Mouse (Mus musculus) ES-E14 (cell line): ENCODE data around the gene Paqr7.

Experiments used
- CHD2 ChIP-seq: IDR thresholded peaks from 2 replicates; pipeline ENCODE4 v1.6.1; 2014; ENCODE audit warnings: mild to moderate bottlenecking, low read depth, low read length, inconsistent platforms
- HCFC1 ChIP-seq: IDR thresholded peaks from 2 replicates; pipeline ENCODE4 v1.6.1; 2012; ENCODE audit warnings: low read length, inconsistent platforms, borderline replicate concordance; ENCODE audit not compliant: insufficient read depth
- MAFK ChIP-seq: IDR thresholded peaks from 2 replicates; pipeline ENCODE4 v1.6.1; 2014; ENCODE audit warnings: mild to moderate bottlenecking, low read depth, low read length, inconsistent platforms; ENCODE audit not compliant: insufficient read depth
- ZC3H11A ChIP-seq: IDR thresholded peaks from 2 replicates; pipeline ENCODE4 v1.6.1; 2012; ENCODE audit warnings: low read depth, mild to moderate bottlenecking, inconsistent platforms, low read length, borderline replicate concordance
- ZNF384 ChIP-seq: IDR thresholded peaks from 2 replicates; pipeline ENCODE4 v1.6.1; 2012; ENCODE audit warnings: low read depth, low read length, inconsistent platforms

DNA sequence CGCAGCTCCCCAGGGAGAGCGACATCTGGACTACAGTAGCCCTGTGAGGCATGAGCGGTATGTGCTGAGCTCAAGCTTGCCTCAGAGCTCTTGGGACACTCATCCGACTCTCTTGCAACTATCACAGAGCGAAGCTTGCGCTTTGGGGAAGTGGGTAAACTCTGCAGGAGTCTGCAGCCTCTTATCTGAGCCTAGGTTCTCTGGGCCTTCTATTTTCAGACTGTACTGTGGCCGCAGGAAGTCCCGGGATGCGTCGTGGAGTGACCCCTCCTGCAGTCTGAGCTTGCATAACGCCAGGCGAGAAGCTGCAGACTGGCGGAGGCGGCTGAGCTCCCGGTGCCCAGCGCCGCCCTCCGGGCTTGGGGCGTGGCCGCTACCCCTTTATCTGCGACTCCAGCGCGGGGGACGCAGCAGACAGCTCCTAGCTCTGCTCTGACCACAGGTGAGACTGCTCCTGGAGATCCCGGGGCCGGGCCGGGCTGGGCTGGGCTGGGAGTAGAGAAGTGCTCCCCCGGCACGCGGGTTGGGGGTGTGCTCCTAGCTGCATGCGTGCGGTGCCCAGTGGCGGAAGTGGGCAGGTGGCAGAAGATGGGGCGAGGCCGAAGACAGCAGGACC lies at the start of gene Paqr7:
- TF ChIP-seq HCFC1: no peak
- no peak for TF ChIP-seq MAFK
- TF ChIP-seq ZC3H11A: no peak
- no peak for TF ChIP-seq CHD2
- no peak for TF ChIP-seq ZNF384
